Mouse (Mus musculus): ENCODE measurements around the gene Agpat4.

Gene Agpat4

DNA sequence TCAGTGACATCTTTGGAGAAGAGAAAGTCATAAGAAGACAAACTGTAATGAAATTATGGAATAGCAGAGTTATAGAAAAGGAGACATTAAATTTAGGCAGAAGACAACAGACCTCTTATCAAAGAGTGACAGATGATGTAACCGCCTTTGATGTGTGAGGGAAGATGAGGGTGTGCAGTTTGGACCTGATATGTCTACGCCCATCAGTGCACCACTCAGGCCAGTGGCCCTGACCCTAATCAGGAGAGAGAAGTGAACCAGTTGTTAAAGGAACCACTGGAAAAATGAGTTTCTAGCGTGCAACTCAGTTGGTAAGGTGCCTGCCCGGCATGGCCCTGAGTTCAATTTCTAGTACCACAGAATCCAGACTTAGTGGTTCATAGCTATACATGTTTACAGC is 67.4 kb downstream of the Agpat4 start:
- in situ Hi-C loops (cut with MboI, MseI), result no loop called here

DNA sequence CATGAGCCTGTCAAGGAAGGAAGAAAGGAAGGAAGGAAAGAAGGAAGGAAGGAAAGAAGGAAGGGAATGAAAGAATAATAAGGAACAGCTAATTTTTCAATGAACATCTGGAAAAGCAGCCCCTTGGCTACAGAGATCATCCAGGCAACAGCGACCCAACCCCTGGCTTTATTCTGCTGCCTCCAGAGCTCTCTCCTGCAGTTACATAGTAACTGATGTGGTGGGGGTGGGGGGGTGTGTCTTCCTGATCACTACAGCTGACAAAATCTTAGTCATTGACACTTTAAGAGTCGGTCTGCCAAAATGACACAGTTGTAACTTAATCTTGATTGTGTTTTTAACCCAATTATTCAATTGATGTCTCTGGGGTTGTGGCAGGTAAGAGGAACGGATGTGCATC is 67.8 kb downstream of the Agpat4 start:
- in situ Hi-C loops (cut with MboI, MseI), result no loop called here

DNA sequence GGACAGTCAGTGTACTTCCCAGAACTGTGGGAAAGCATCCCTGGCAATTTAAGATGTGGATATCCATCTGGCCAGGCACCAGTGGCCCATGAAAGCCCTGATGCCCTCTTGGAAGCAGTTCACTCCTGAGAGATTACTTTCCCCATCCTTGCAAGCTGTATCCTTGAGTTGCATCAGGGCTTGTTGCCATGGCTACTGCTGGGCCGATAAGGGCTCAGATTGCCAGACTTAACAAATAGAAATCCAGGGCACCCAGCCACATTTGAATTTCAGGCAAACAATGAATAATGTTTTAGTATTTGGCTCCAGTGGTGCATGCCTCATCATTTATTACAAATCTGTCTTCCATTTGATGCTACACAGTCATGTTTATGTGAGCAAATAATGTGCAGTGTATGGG is 69.3 kb downstream of the Agpat4 start:
- in situ Hi-C loops (cut with MboI, MseI), result no loop called here

DNA sequence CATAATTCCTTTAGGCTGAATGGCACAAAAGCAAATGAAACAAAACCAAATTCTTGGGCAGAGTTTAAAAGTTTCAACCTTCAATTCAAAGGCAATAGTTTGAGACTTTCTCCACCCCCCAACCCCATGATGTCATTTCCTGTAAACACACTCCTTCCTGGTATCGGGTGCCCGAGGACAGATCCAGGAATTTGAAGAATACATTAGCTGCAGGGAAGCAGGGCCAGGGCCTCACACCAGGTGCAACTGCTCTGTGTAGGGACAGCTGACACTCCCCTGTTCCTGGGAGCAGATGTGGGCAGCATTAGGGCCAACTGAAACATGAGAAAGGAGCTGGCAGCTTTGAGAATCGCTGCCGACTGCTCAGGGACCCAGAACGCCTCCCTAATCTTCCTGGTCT is 76.6 kb downstream of the Agpat4 start:
- in situ Hi-C loops (cut with MboI, MseI), result no loop called here

DNA sequence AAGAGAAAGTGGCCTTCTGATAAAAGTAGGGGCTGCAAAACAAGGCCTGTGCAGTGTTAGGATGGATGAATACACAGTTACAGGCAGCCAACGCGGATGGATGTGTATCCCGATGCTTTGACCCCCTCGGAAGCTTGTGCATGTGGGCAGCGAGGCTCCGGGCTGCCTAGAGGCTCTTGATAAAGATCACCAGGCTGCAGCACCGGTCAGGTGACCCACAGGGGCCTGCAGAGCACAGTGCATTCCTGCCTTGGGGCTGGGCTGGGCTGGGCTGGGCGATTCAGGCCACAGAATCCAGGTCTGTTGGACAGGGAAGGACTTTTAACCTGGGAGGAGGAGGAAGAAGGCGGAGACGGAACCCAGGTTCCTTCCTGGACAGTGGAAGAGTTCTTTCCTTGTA is 77.1 kb downstream of the Agpat4 start:
- in situ Hi-C loops (cut with MboI, MseI), result no loop called here

DNA sequence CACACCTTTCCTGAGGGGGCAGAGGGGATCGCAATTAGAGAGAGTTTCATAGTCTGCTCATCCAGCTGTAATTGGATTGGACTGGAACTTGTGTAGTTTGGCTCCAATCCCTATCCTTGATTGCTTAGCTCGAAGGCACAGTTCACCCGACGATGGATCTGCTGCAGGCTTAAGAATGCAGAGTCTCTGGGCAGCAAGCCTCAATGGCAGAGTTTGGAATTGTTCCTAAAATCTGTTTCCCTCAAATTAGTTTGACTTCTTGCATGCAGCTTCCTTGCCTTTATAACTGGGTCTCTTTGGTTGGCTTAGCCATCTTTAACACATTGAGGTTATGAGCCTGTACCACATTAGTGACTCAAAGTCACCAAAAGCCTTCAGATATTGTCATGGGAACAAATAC is 81.4 kb downstream of the Agpat4 start:
- in situ Hi-C loops (cut with MboI, MseI), result loop anchor here in 1 of 2 experiments (5.0 kb wide), 1 partner anchor 78 kb away; no protein-coding TSS in a partner anchor

DNA sequence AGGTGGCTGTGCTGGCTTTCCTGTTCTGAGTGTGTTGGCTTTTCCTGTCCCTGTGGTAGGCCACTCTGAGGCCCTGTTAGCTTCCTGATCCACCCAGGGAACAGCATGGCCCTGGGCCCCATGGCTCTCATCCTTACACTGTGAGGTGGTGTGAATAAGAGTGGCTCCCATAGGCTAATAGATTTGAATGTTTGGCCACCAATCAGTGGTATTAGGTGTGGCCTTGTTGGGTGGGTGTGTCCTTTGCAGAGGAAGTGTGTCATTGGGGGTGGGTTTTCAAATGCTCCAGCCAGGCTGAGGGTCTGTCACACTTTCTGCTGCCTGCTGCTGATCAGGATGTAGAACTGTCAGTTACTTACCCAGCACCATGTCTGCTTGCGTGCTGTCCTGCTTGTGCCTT is 82.6 kb downstream of the Agpat4 start:
- in situ Hi-C loops (cut with MboI, MseI), result loop anchor here in 1 of 2 experiments (5.0 kb wide), 1 partner anchor 79 kb away; no protein-coding TSS in a partner anchor

DNA sequence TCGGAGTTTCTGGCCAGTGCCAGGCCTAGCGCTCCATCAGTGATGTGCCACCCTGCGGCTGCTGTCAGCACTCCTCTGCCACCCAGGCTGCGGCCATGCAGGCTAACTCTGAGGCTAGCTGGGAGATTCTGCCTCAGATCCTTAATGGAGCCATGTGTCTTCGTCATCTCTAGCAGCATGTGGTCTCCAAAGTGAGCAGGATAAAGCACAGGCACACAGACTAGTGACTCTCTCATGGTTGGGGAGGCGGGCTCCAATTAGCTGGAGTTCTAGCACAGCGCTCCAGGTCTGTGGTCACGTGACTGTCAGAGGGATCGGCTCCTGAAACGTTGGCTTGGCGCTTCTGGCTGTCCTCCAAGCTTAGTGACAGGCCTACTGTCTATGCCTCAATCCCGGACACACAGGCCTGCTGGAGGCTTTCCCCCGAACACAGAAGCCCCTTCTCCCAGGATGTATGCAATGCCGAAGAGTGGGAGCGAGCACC is 85.0 kb downstream of the Agpat4 start:
- in situ Hi-C loops (cut with MboI, MseI), result loop anchor here in 1 of 2 experiments (5.0 kb wide), 1 partner anchor 81 kb away; no protein-coding TSS in a partner anchor

DNA sequence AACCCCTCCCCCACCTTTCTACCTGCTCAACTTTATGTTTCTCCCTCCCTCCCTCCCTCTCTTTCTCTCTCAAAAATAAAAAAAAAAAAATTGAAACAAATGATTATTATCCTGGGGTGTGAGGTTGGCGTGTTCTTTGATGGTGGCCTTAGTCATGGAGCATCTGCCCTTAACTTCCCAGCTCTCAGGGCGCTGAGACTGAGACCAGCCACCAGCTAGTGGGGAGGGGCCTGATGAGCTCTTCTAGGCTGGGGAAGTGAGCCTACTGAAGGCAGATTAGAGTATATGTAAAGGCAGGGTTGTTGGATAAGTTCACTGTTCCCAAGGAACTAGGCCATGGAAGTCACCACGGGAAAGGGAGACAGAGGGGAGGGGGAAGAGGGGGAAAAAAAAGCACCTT is 85.7 kb downstream of the Agpat4 start:
- in situ Hi-C loops (cut with MboI, MseI), result loop anchor here in 1 of 2 experiments (5.0 kb wide), 1 partner anchor 82 kb away; no protein-coding TSS in a partner anchor

DNA sequence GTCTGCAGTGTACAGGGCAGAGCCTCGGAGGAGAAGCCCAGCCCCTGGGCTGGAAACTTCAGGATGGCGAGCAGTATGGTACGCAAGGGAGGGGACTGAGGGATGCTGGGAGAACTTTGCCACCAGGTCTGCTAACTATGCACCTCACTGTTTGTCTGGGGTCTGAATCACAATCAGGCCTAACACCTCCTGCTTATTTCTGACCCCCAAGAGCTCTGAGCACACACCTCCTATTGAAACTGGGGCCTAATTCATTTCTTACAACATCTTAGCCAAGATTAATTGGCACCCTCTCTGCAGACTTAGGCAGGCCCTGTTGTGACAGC is 86.1 kb downstream of the Agpat4 start:
- in situ Hi-C loops (cut with MboI, MseI), result loop anchor here (5.0 kb wide), 2 partner anchors 82 to 87 kb away; partner anchors contain the start of gene Agpat4 (in 1 of the 2)

DNA sequence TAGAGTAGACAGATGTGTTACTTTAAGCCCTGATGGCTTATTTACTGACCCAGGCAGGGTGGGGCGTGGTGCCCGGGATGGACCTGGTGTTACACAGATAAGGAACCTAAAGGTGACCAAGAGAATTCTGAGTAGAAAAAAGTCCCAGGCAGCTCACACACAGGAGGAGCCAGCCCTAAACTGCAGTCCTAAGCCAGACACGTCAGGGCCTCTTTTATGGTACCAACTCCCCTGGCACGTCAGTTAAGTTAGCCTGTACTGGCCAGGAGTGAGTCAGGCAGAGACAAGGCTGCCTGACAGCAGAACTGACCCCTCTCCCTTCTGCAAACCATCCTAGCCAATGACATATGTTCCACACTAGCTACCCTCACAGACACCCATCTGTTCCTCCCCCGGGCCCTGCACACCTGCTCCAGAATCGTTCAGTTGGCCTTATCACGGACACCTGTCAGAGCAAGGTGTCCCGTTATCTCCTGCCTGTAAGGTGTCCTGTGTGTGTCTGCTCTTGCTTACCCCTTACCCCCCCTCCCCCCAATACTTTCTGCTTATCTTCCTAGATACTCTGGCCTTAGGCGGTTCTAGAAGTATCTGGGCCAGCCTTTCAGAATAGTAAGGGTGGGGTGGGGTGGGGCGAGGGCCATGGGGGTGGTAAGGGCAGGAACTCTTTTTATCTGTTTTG is 86.7 kb downstream of the Agpat4 start:
- in situ Hi-C loops (cut with MboI, MseI), result loop anchor here in 1 of 2 experiments (5.0 kb wide), 1 partner anchor 88 kb away; the partner anchor contains the start of gene Agpat4

DNA sequence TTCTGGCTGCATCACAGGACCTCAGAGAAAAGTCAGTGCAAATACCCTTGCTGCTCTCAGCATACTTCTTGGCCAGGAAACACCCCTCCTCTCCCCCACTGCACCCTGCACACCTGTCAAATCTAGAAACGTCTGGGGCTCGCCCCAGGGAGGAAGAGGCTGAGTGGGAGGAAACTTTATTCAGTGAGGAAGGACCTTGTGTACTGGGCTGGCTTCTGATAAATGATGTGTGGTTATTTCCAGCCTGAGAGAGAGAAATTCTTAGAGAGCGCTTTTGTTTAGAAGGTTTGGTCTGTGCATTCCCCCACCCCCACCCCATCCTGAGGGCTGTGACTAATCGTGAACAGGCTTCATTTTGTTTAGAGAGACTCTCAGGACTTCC is 87.2 kb downstream of the Agpat4 start:
- in situ Hi-C loops (cut with MboI, MseI), result loop anchor here in 1 of 2 experiments (5.0 kb wide), 1 partner anchor 88 kb away; the partner anchor contains the start of gene Agpat4

DNA sequence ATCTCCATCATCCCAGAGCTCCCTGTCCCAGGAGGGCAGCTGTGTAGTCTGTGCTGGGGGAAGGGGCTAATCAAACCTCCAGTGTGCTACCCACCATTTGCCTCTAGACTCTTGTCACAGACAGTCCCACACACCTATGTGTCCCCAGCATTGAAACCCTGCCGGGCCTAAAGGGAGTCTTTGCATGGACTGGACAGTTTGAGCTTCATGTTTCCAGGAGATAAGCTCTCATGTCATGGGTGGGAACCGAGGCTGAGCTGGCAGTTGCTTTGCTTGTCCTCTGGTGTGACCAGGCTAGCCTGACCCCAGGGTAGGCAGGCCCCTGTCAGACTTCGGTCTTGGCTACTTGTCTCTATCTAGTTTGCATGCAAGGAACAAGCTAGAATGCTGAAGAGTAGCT is 87.7 kb downstream of the Agpat4 start:
- in situ Hi-C loops (cut with MboI, MseI), result loop anchor here in 1 of 2 experiments (5.0 kb wide), 1 partner anchor 89 kb away; the partner anchor contains the start of gene Agpat4

DNA sequence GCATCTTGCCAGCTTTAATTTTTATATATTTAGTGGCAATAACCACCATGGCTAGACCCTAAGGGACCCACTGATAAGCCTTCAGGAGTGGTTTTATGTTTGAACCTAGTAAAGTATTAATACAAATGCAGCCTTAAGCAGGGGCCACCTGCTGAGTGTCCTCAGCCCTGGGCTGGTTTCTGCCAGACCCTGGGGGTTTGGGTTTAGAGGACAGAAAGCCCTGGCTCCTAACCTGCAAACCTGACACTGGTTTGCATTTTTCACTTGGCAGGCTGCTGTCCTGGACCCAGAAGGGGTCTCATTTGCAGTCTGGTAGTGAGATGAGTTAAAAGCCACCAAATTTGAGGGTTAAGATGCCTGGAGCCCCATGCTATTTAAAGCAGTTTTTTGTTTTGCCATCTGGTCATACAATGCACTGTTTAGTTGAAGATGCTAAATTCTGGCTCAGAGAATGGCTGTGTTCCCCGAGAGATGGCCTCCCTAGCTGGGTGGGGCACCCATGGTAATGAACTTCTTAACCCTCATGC is 88.6 kb downstream of the Agpat4 start:
- in situ Hi-C loops (cut with MboI, MseI), result loop anchor here in 1 of 2 experiments (5.0 kb wide), 1 partner anchor 90 kb away; the partner anchor contains the start of gene Agpat4

DNA sequence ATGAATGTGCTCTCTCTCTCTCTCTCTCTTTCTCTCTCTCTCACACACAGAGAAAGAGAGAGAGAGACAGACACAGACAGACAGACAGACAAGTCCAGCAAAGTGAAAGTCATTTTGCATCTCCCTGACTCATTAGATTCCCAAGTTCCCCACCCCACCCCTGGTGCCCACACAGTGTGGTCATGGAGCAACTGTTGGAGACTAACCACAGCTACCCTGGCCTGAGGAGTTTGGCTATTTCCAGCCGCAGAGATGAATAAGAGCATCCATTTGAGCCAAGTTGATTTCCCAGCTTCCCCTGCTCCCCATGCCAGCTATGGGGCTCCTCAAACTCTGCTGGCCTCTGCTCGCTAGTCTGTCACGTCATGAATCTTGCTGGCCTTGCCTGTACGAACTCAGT is 91.0 kb downstream of the Agpat4 start:
- in situ Hi-C loops (cut with MboI, MseI), result loop anchor here in 1 of 2 experiments (5.0 kb wide), 1 partner anchor 92 kb away; the partner anchor contains the start of gene Agpat4

DNA sequence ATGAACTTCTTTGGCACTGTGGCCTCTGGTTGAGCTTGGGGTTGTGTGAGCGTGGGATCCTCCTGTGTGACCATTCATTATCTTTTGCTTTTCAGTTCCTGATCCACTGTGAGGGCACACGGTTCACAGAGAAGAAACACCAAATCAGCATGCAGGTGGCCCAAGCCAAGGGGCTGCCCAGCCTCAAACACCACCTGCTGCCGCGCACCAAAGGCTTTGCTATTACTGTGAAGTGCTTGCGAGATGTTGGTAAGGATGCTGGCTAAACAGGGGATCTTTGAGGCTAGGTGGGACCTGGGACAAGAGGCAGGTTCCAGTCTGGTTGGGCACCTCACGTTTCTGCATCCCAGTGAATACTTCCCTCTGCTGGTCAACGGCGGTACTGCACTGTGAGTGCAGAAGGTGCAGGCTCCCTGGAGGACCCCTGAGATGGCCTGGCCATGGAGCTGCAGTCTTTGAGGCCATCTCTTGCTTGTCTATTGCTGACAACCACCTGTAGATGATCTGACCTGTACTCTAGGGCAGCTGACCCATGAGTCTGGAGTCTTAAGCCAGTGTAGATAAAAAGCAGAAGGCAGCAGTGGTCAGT is 92.1 kb downstream of the Agpat4 start:
- in situ Hi-C loops (cut with MboI, MseI), result loop anchor here (5.0 kb wide), 1 partner anchor 173 kb away; no protein-coding TSS in a partner anchor

DNA sequence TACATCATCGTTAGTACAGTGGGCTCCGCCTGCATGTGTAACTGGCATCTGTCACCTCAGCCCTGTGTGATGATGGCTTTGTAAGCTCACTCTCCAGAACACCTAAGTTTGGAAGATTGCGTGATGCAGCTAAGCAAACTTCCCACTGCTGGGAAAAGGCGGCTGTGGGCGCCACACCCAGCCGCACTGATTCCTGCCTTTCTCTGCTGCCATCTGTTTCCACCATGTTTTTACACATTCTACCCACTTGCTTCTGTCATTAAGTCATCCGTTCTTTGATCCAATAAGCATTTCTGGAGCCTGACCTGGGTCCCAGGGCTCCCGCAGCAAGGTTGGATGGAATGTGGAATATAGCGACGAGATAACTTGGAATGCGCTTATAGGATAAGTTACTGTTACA is 93.4 kb downstream of the Agpat4 start:
- in situ Hi-C loops (cut with MboI, MseI), result loop anchor here (5.0 kb wide), 1 partner anchor 175 kb away; no protein-coding TSS in a partner anchor

DNA sequence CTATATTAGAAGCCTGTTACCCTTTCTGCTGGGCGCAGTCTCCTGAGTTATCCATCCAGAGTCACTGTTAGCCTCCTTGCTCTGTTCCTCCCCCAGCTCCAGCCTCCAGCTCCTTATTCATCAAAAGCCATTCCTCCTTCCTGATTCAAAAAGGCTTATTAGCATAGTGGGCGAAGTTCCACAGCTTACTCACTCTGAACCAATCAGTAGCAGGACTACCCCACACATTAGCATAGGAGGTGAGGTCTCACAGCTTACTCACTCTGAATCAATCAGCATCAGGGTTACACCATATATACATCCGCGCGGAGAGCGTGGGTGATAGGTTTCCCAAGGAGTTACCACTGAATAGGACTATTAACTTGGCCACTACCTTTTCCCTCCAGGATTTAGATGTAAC is 93.8 kb downstream of the Agpat4 start:
- in situ Hi-C loops (cut with MboI, MseI), result loop anchor here (5.0 kb wide), 1 partner anchor 175 kb away; no protein-coding TSS in a partner anchor

DNA sequence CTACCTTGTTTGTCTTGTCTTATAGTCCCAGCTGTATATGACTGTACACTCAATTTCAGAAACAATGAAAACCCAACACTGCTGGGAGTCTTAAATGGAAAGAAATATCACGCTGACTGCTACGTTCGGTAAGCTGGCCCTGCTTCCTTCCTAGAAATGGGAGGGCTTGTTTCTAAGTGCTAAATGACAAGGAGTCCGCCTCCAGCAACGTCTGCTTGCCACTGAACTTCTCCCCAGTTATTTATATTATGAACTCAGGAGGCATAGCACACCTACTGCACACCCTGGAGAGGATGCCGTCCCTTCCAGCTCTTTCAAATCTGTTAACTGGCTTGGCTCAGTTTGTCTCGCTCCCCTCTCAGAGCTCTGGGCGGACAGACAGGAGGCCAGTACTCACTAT is 94.9 kb downstream of the Agpat4 start:
- in situ Hi-C loops (cut with MboI, MseI), result loop anchor here (5.0 kb wide), 1 partner anchor 176 kb away; no protein-coding TSS in a partner anchor

DNA sequence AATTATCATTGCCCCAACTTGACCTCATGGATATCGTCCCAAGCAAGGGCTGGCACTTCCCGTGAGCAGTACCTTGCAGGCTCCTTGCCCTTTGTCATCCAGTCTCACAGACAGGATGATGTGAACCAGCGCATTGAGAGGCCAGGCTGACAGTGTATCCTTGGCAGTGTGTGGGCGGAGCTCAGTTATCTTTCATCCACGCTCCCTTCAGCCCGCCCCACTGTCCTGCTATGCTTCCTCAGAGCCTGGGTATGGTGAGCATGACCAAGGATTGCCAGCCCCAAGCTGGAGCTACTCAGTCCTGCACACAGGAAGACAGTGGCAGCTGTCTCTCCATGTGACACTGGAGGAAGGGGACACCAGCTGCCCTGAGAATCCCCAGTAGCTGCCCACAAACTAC is 97.7 kb downstream of the Agpat4 start:
- in situ Hi-C loops (cut with MboI, MseI), result no loop called here

DNA sequence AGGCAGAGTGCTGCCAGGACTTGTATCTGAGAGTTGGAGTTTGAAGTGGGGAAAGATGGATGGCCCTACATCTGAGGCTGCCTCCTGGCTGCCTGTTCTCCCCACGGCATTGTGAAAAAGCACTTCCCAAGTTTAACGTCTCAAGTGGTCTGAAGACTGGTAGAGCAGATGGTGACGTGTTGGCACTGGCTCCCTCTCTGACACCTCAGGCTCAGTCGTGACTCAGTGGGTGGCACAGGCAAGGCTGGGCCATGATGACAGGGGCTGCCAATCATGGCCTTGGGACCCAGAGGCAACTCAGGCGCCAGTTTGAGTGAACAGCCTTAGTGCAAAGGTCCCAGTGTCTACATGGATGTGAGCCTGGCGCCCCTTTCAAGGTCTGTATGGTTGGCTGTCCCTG is 103.4 kb downstream of the Agpat4 start:
- in situ Hi-C loops (cut with MboI, MseI), result no loop called here

DNA sequence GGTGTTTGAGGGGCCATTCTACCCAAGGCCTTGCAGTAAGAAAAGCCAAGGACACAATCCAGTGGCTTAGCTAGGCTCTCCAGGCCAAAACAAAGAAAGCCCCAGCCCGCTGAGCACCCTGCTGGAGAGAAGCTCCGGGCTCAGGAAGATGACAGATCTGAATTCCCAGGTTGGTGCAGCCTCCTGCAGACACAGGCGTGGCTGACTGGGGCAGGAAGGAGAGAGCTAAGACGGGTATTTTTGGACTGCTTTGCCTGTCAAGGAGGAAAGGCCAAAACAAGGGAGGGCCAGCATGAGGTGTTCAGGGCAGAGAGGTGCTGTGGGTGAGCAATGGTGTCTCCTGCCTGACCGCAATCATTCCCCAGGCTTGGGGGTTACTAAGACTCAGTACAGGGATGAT is 105.2 kb downstream of the Agpat4 start:
- in situ Hi-C loops (cut with MboI, MseI), result no loop called here
